Mouse (Mus musculus) midbrain, embryonic 13.5 days (tissue): Measurements from ENCODE around the gene Slc27a3. TPM values are rescaled to one million over a fixed set of nuclear protein-coding genes. Genes with fewer than 3 reads are reported as not detected.

ENCODE experiments used
- ATAC-seq: fragments of 200-750 bp; cut with Nextera tagmentation; 2 replicates; pipeline ENCODE4 v1.8.0; 2017; ENCODE audit warnings: mild to moderate bottlenecking, moderate TSS enrichment, moderate library complexity
- H3K27ac ChIP-seq: fragments of 300-500 bp; sonication (generic); 2 replicates; pipeline ENCODE4 v1.5.1; 2015; ENCODE audit warnings: inconsistent platforms, mild to moderate bottlenecking, moderate library complexity
- H3K27me3 ChIP-seq: fragments of 300-500 bp; sonication (generic); 2 replicates; pipeline ENCODE4 v1.6.1; 2015; ENCODE audit warnings: mild to moderate bottlenecking, inconsistent platforms
- H3K36me3 ChIP-seq: fragments of 300-500 bp; sonication (generic); 2 replicates; pipeline ENCODE4 v1.6.1; 2015; ENCODE audit warnings: mild to moderate bottlenecking, inconsistent platforms
- H3K4me1 ChIP-seq: fragments of 300-500 bp; sonication (generic); replicated peaks from 2 replicates; pipeline ENCODE4 v1.6.1; 2015; ENCODE audit warnings: inconsistent platforms
- H3K4me2 ChIP-seq: fragments of 300-500 bp; sonication (generic); replicated peaks from 2 replicates; pipeline ENCODE4 v1.6.1; 2015; ENCODE audit warnings: moderate library complexity, mild to moderate bottlenecking, inconsistent platforms
- H3K4me3 ChIP-seq: fragments of 300-500 bp; sonication (generic); replicated peaks from 2 replicates; pipeline ENCODE4 v1.5.1; 2015; ENCODE audit warnings: mild to moderate bottlenecking, inconsistent platforms
- H3K9ac ChIP-seq: fragments of 300-500 bp; sonication (generic); replicated peaks from 2 replicates; pipeline ENCODE4 v1.6.1; 2015; ENCODE audit warnings: mild to moderate bottlenecking, inconsistent platforms
- H3K9me3 ChIP-seq: fragments of 300-500 bp; sonication (generic); 2 replicates; pipeline ENCODE4 v1.6.1; 2016; ENCODE audit warnings: mild to moderate bottlenecking, inconsistent platforms
- WGBS: fragments of 180-500 bp; shearing (Covaris S2); methylation state at CpG from one replicate; pipeline ENCODE4 v1.1.7; 2015; 5-methylcytosine and 5-hydroxymethylcytosine counted together
- polyA plus RNA-seq: library from polyadenylated mRNA; unstranded; fragments of >200 nt; fragmentation: Nextera tagmentation; extraction: Ambion mirVana; gene quantifications from 2 replicates; pipeline ENCODE4 v1.2.1, GENCODE M21; 2015

The Slc27a3 gene
- polyA plus RNA-seq, 1 experiment from 2014 or later = 20.2 TPM

GRCm38 (mm10) chr3:90338190-90338589 lies 51.5 kb downstream of the Slc27a3 start:
- 74% methylated on average over 3 of the region's 3 CpGs for WGBS
- no peaks in the 10 kb centered on the region for H3K9me3 ChIP-seq
- no peaks in the 10 kb centered on the region for H3K27me3 ChIP-seq
- no peak overlapping the region for H3K4me2 ChIP-seq
- H3K36me3 ChIP-seq = peaks cover 14% of the 10 kb centered on the region
- no peak for ATAC-seq
- no peak overlapping the region for H3K27ac ChIP-seq
- H3K4me1 ChIP-seq = peaks cover 6% of the 10 kb centered on the region; the same call in 1 of the 2 replicates
- no peak overlapping the region for H3K4me3 ChIP-seq
- H3K9ac ChIP-seq = no peak overlapping the region

- Histone ChIP-seq H3K4me3 (no peak overlapping the region), H3K27ac (no peak overlapping the region), H3K9me3 (no peaks in the 10 kb centered on the region), H3K4me2 (no peak overlapping the region), H3K4me1 (peaks cover 6% of the 10 kb centered on the region; the same call in 1 of the 2 replicates), H3K36me3 (no peaks in the 10 kb centered on the region), H3K27me3 (no peaks in the 10 kb centered on the region), H3K9ac (no peak overlapping the region)
- no peak for ATAC-seq
These were observed 54.2 kb downstream of the Slc27a3 start for GRCm38 (mm10) chr3:90335517-90335916.

Other genes with a start within 250 kb of the Slc27a3 start
- 1,033 and 1,129 TPM in 2 replicates for gene Rps27, start 176.3 kb downstream of the Slc27a3 start, polyA plus RNA-seq
- 19.9 and 25.6 TPM in 2 replicates for gene Rab13, start 176.2 kb downstream of the Slc27a3 start, polyA plus RNA-seq
- gene Jtb, start 158.3 kb downstream of the Slc27a3 start, polyA plus RNA-seq = 90.2 and 97.6 TPM in 2 replicates
- 3.3 and 3.4 TPM in 2 replicates for gene Creb3l4, start 146.4 kb downstream of the Slc27a3 start, polyA plus RNA-seq
- 57.0 and 60.9 TPM in 2 replicates for gene Slc39a1, start 141.8 kb downstream of the Slc27a3 start, polyA plus RNA-seq
- 16.9 and 21.4 TPM in 2 replicates for gene Crtc2, start 135.8 kb downstream of the Slc27a3 start, polyA plus RNA-seq
- 5.9 and 6.6 TPM in 2 replicates for gene Dennd4b, start 124.8 kb downstream of the Slc27a3 start, polyA plus RNA-seq
- 15.1 and 16.0 TPM in 2 replicates for gene Gatad2b, start 96.8 kb downstream of the Slc27a3 start, polyA plus RNA-seq
- 29.1 and 32.6 TPM in 2 replicates for gene Ints3, start 43.7 kb upstream of the Slc27a3 start, polyA plus RNA-seq
- gene Npr1, start 75.9 kb upstream of the Slc27a3 start, polyA plus RNA-seq = 1.8 and 2.4 TPM in 2 replicates
- gene Ilf2, start 86.2 kb upstream of the Slc27a3 start, polyA plus RNA-seq = 343 and 361 TPM in 2 replicates
- gene Snapin, start 101.1 kb upstream of the Slc27a3 start, polyA plus RNA-seq = 87.9 and 89.1 TPM in 2 replicates
- 205 and 212 TPM in 2 replicates for gene Chtop, start 119.6 kb upstream of the Slc27a3 start, polyA plus RNA-seq
- 4.7 and 6.9 TPM in 2 replicates for gene S100a1, start 124.5 kb upstream of the Slc27a3 start, polyA plus RNA-seq
- gene S100a13, start 124.5 kb upstream of the Slc27a3 start, polyA plus RNA-seq = 7.7 and 9.9 TPM in 2 replicates
- not detected in 2 replicates for gene S100a14, start 136.9 kb upstream of the Slc27a3 start, polyA plus RNA-seq
- 33.7 and 39.5 TPM in 2 replicates for gene S100a16, start 147.3 kb upstream of the Slc27a3 start, polyA plus RNA-seq
- not detected in 2 replicates for gene S100a3, start 170.6 kb upstream of the Slc27a3 start, polyA plus RNA-seq
- gene S100a2, start 200.3 kb upstream of the Slc27a3 start, polyA plus RNA-seq = not detected in 2 replicates
- gene Gm42674, start 212.0 kb upstream of the Slc27a3 start, polyA plus RNA-seq = not detected in 2 replicates
- gene S100a4, start 213.8 kb upstream of the Slc27a3 start, polyA plus RNA-seq = 0.83 and 1.1 TPM in 2 replicates
- gene S100a5, start 218.6 kb upstream of the Slc27a3 start, polyA plus RNA-seq = not detected in 2 replicates
- gene S100a6, start 222.9 kb upstream of the Slc27a3 start, polyA plus RNA-seq = 19.7 and 25.0 TPM in 2 replicates